Mouse (Mus musculus) erythroblast, embryonic 14.5 days (primary cell): Measurements from ENCODE around the gene Fgf7.

Source experiments
- GATA1 ChIP-seq: IDR thresholded peaks from 2 replicates; pipeline ENCODE4 v1.6.1; 2012; ENCODE audit warnings: low read length, inconsistent platforms, mixed read lengths
- TAL1 ChIP-seq: IDR thresholded peaks from 3 replicates; pipeline ENCODE4 v1.6.1; 2012; ENCODE audit warnings: low read length, inconsistent platforms, mixed read lengths

DNA sequence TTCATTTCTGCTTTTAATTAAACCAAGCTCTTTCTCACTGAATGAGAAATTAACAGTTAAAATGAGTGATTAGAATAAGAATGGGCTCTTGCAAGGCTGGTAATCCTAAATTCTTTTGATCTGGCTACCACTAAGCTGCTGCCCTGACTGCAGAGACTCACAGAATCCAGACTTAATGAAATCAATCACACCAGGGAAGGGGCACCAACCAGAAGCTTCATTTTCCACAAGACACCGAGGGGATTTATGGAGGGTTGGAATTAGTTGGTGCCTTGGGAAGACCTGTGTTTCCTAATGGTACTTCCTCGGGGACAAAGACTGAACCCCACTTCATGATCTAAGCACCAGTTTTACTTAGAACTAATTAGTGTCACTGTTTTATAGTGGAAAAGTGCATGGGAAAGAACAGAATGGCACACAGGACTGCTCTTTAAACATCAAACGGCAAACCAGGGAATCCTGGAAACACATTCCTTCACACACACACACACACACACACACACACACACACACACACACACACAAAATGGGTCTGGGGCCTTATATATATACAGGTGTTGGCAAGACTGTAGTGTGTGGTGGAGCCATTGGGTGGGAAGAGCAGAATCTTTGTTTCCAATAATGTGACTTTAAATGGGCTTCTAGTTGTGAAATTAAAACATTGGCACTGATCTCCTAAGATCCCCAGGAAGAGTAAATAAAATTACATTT, 18.5 kb upstream of the Fgf7 start:
- no peak for TF ChIP-seq TAL1
- no peak for TF ChIP-seq GATA1
